Mouse (Mus musculus) myocyte (in vitro differentiated cells): ENCODE results near the gene Pgbd1.

ENCODE experiments used
- CEBPB ChIP-seq: IDR thresholded peaks from 2 replicates; pipeline ENCODE4 v1.6.1; 2011; ENCODE audit warnings: mild to moderate bottlenecking, moderate library complexity; ENCODE audit not compliant: poor library complexity, insufficient read depth, severe bottlenecking
- E2F4 ChIP-seq: IDR thresholded peaks from one replicate; pipeline ENCODE4 v1.6.1; 2011; ENCODE audit warnings: mild to moderate bottlenecking, control low read depth, moderate library complexity; ENCODE audit not compliant: insufficient read depth
- MAX ChIP-seq: IDR thresholded peaks from one replicate; pipeline ENCODE4 v1.6.1; 2011; ENCODE audit warnings: low read depth, mild to moderate bottlenecking, control low read depth
- MYOD1 ChIP-seq, 3 experiments: IDR thresholded peaks; one replicate each; pipeline ENCODE4 v1.6.1; 2011; ENCODE audit warnings: control low read depth in 2 of 3, low read depth in 2 of 3, mild to moderate bottlenecking in 2 of 3, moderate library complexity in 1 of 3; ENCODE audit not compliant: insufficient read length in 2 of 3, control insufficient read depth in 1 of 3
- POLR2A ChIP-seq: IDR thresholded peaks from one replicate; pipeline ENCODE4 v1.6.1; 2011; ENCODE audit warnings: low read depth, mild to moderate bottlenecking, control low read depth, moderate library complexity; ENCODE audit not compliant: insufficient read length
- REST ChIP-seq: IDR thresholded peaks from one replicate; pipeline ENCODE4 v1.6.1; 2011; ENCODE audit warnings: mild to moderate bottlenecking, control low read depth, moderate library complexity; ENCODE audit not compliant: insufficient read depth, insufficient read length
- TCF12 ChIP-seq: IDR thresholded peaks from one replicate; pipeline ENCODE4 v1.6.1; 2011; ENCODE audit warnings: mild to moderate bottlenecking, control low read depth; ENCODE audit not compliant: poor library complexity, insufficient read depth, severe bottlenecking
- USF1 ChIP-seq: IDR thresholded peaks from one replicate; pipeline ENCODE4 v1.6.1; 2011; ENCODE audit warnings: low read depth, mild to moderate bottlenecking, control low read depth, moderate library complexity

DNA sequence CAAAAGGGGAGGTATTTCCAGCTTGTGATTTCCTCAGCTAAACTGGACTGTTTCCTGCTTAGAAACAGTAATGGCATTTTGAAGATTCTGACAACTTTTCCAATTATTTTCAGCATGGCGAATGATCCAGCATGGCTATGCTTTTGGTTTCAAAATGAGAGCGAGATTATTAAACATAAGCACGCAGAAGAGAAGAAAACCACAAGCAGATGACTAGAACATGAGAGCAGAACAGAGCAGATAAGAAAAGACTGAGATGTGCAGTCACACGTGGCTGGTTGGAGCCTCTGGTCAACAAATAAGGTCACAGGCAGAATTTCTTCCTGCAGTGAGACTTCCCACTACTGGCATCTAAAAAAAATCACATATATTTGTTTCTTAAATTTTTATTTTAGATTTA, 25.6 kb downstream of the Pgbd1 start:
- TF ChIP-seq E2F4: no peak
- TF ChIP-seq REST: no peak
- no peak for TF ChIP-seq POLR2A
- no peak for TF ChIP-seq USF1
- TF ChIP-seq CEBPB: no peak
- TF ChIP-seq TCF12: no peak
- no peak for TF ChIP-seq MAX
- no peak for TF ChIP-seq MYOD1 (IDR thresholded peaks at IDR 0.05; ENCODE audit: control insufficient read depth in 1 of 3, insufficient read length in 2 of 3, low read depth in 2 of 3)
